Mouse (Mus musculus) spleen, adult 2 months (tissue): ENCODE measurements around the gene D430041D05Rik.
"Not testable (repeated sequence)": the region's sequence is repeated elsewhere in the genome, so short reads cannot be mapped to it uniquely, and the experiment has no call there.

ENCODE experiments used
- CTCF ChIP-seq: fragments of 200-500 bp; IDR thresholded peaks from 2 replicates; pipeline ENCODE4 v1.5.1; 2011; ENCODE audit warnings: mild to moderate bottlenecking, inconsistent platforms; ENCODE audit not compliant: insufficient read depth, insufficient read length, insufficient replicate concordance; ENCODE audit errors: extremely low read depth
- POLR2A ChIP-seq: fragments of 200-500 bp; IDR thresholded peaks from 2 replicates; pipeline ENCODE4 v1.6.1; 2011; ENCODE audit warnings: low read depth, low read length, inconsistent platforms

DNA sequence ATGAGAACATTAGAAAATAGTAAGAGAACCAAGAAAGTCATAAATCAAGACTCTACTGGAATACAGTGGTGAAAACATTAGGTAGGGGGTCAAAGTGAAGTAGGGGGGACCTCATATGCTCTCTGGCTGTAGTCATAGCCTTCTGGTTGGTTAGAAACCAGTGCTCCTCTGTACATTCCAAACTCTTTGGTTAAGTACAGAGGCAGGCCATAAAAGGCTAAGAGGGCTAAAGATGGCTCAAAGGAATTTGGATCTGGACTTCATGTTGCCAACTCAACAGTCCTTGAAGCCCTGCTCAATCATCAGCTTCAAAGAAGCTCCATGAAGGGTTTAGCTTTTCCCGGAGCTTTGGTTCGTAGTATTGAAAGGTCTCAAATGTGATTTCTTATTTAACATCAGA, 301.8 kb downstream of the D430041D05Rik start:
- TF ChIP-seq CTCF, POLR2A: not testable (repeated sequence)
